Mouse (Mus musculus) ES-CJ7 (cell line): Measurements from ENCODE around the gene Vps13d.

Experiments used
- DNase-seq: peaks from one replicate; pipeline ENCODE4 v3.0.0; 2011; ENCODE audit warnings: low read depth, low spot score

The Vps13d gene

DNA sequence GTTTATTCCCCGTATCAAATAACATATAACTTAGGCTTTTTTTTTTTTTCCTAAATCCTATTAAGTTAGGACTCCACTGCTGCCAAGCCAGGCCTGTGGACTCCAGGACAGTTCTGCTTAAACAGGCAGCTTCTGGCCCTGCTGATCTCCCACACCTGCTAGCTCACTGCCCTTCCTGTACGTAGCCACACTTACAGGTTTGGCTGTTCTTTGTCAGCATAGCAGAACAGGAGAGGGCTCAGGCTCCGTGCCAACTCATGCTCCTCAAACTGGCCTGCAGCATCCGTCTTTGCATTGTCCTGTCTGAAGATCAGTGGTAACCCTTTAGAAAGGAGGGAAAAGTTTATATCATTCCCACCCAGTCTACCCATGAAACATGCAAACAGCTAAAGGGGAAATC, 108.3 kb downstream of the Vps13d start:
- DNase-seq, result no peak

DNA sequence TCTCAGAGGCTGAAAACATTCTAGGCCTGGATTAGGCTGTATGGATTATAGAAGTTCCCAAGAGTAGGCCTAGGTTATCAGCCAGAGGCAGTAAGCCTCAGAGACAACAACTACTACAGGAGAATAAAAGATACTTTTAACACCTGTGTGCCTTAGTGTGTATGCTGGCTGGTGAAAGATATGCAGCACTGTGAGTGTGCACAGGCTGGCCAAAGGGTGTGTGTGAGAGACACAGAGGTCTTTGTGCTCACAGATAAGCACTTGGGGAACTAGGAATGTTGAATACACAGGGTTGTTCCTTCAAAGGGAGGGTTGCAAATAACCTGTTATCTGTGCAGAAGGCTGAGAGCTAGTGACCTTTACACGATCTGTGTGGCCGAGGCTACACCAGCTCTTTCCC, 115.5 kb downstream of the Vps13d start:
- no peak for DNase-seq

DNA sequence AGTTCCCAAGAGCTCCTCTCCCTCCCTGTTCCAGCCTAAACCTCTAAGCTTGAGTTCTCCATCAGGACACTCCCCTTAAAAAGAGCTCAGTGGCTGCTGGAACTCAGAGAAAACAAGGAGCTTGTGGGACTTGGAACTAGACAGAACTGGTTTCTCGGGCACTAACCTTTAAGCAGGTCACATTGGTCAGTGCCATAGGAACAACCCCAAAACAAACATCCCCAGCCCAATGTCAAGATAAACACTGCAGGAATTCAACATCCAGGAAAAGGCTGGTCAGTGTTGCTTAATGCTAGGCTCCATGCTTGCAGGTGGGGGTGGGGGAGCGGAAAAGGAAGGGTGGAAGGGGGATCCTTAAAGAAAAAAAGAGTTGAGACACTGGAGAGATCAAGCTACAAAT, 120.5 kb downstream of the Vps13d start:
- DNase-seq, result peak; percentile 18

DNA sequence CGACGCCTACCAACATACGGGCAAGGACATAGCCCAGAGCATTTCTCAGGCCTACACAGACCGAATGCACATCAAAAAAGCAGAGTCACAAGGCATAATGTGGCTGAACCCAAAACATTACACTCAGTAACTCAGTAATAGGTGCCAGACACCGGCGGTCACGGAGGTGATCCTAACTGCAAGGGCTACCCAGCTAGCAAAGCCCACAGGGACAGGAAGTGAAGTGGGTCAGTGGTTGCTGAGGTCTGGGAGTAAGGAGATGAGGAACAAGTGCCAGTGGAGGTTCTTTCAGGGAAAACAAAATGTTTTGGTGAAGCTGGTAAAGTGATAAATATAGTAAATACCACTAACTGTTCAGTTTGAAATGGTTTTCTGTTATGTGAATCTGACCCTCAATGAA, 121.1 kb downstream of the Vps13d start:
- no peak for DNase-seq

DNA sequence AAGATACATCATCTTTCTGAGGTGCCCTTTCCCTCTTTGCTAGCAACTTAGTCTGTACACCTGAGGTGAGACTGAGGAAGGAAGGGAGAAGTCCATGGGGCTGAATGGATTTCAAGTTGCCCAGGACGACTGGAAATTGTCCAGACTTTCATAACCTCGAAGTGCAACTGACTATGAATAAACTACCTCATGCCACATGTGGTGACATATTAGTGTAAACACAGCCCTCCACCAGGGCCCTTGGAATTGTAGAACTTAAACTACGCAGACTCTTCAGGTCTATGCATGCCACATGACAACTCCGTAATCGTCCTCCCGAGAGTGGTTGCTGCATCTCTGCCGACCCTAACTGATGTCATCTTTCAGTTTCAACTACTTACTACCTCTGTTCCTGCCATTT, 122.9 kb downstream of the Vps13d start:
- DNase-seq, result no peak

DNA sequence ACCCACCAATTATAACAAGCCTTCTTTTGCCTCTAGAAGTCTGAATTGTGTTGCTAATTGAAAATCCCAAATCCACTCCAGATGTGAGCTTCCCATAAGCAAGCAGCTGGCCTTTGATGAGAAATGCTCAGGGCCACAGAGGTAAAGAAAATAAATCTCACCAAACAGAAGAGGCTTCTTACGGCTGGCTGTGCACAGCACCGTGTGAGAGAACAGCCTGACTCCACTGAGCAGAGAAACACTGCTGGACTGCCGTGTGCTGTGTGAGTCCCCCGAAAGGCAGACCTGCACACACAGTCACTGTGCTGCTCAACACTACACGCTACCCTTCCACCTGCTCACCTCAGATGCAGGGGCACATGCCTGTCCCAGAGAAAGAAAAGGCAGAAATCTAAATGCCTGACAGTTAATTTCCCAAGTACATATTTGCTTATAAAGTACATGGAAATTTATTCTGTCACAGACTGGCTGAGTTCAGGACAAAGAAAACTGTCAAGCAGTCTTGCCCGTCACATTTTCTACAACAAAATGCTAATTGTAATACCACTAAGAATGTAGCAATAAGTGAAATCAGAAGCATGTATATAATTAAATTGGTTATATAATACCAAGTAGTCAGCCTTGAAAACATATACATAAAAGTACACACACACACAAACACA, 127.7 kb downstream of the Vps13d start:
- no peak for DNase-seq

DNA sequence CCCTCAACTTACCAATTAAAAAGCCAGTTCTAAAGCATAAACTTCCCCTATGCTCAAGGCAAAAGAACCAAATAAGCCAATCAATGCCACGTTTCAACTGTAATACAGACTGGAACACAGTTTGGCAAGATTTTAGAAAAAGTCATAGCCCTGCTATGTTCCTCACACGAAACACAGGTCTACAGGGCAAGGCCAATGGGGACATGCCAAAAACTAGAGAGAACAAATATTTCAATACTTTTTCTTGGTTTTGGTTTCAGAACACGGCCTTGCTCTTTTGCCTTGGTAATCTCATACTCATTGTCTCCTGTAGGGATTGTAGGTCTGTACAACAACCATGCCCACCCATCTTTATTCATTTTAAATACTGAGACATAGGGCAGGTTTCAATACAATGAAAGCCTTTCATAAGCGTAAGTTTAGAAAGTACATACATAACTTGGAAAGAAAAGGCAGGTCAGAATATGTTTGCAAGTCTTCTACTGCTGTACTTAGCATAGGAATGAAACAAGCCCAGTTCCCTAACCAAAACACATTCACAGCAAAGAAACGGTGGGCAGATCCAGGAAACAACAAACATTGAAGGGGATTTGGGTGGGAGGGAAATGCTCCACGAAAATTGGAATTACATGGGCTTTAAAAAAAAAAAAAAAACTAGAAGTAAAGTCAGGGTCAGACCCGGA, 128.3 kb downstream of the Vps13d start:
- DNase-seq, result no peak

DNA sequence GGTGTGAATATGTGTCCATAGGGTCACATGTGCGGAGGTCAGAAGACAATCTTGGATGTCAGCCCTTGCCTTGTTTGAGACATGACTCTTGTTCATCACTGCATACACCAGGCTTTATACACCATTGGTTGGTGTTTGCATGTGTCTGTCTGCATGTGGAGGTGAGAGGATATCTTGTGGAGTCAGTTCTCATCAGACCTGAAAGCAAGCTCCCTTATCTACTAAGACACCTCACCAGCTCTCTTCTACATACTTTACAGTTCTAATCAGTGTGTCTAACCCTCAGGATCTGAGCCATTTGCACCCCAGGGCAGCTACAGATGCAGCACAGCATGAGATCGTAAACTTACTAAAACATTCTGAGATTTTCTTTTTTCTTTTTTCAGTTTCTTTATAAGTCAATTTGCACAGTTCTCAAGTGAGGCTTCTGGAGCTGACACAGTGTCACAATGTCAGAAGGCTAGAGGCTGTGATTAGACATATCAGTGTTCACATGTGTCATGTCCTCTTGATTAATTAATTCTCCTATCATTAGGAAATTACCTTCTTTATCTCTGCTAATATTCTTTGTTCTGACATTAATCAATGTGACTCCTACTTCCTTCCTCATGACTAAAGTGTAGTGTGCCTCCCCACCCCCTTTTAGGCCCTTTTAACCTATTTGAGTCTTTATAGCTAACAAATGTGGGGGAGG, 135.9 kb downstream of the Vps13d start:
- no peak for DNase-seq

DNA sequence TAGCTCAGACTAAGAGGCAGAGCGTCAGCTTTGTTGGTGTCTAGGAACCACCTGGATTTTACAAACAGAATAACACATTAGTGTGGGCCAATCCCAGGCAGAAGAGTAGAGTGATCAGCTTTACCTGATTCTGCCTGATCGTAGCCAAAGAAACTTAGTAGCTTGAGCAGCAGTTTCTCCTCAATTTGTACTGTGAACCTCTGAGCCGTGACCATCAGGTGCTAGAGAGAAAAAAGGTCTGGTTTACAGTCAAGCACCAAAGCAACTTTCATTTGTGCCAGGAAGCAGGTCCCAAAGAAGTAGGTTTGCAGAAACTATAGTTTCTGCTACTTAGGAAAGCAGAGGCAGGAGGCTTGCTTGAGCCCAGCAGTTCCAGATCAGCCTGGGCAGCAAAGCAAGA, 138.5 kb downstream of the Vps13d start:
- no peak for DNase-seq

DNA sequence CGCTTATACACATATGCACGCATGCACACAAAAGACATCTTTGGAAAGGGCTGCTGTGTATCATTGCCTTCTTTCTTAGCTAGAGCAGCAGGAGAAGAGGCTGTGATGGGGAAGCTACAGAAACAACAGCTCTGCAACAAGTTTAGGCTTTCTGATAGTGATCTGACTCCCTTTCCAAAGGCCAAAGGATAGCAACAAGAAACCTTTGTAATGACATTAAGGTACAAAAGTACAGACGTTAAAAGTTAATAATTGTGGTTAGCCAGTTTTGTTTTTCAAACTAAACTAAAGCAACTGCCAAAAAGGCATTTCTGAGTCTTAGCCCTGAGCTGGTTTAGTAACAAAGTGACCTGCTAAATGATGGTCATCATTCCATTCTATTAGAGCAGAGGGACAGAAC, 139.0 kb downstream of the Vps13d start:
- no peak for DNase-seq

DNA sequence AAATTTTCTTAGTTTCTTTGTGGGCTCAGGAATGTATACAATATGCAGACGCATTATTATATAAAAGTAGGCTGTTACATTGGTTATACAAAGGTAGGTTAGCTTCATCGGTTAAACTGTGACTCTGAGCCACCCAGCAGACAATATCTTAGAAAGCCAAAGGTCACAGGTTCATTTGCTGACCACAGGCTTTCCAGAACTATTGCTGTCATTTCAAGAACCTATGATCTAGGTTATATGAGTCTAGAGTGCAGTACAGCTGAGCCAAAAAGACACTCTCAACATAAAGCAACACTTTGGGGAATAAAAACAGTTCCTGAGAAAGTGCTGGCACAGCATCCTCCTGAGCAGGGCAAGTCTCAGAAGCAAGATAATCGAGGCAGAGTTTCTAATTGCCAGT, 140.4 kb downstream of the Vps13d start:
- DNase-seq, result no peak

DNA sequence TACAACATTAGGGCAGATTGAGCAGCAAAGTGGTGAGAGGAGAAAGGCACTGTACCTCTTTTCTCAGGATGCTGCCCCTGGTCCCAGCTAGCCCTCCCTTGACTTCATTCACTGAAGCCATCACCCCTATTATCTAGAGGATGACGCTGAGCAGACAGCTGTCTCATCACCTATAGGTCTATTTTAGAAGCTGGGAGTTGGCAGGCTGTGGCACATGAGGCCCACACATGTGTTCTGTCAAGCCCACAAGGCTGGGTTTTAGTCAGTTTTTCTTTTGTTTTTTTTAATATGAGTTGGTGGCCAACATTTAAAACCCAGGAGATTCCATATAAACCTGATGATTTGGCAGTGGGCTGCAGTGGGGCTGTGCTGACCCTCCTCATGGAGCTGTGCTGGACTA, 142.1 kb downstream of the Vps13d start:
- no peak for DNase-seq

DNA sequence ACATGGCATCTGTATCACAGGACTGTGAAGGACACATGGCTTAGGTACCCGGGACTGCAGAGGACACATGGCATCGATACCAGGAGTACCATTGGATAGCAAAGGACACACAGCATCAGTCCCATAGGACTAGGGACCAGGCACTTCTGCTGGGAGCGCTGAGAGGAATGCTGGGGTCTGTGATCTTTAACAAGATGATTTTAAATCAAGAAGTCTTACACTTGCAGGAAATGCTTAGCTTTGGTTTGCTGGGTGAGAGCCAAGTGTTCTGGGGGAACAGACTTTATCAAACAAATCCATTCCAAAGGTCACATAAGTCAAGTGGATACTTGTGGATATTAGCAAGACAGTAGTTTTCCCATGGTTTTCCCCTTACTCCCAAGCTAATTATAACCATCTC, 142.5 kb downstream of the Vps13d start:
- no peak for DNase-seq

DNA sequence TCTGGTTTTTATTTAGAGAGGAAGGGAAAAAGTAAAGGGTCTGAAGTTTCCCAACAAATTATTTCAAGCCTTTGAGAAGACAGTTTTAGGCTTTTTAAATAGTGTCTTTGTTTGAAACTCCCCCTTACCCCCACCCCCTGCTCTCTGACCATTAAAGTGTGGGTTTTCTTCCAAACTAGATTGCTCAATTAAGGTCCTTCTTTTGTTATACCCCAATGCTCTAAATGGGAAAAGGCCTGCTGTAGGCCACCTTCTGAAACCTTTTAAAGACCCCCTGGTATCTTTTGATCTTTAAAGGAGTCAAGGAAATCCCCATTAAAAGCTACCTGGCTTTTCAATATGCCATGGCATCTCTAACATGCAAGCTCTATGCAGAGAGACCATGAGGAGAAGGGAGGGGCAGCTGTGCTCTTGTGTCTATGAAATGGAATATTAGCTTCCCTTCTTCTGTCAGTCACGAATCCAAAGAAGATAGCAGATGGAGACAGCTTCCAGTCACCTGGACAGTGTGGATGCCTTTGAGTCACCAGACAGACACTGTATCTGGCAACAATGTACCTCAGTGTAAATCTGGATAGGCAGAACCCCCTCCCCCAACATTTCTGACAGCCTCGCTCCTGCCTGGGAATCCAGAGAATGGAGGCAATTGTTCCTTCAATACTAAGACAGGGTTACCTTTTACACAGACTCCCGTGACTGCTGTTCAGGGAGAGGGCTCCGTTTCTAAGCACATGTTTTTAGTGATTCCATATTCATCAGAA, 143.4 kb downstream of the Vps13d start:
- DNase-seq, result no peak

DNA sequence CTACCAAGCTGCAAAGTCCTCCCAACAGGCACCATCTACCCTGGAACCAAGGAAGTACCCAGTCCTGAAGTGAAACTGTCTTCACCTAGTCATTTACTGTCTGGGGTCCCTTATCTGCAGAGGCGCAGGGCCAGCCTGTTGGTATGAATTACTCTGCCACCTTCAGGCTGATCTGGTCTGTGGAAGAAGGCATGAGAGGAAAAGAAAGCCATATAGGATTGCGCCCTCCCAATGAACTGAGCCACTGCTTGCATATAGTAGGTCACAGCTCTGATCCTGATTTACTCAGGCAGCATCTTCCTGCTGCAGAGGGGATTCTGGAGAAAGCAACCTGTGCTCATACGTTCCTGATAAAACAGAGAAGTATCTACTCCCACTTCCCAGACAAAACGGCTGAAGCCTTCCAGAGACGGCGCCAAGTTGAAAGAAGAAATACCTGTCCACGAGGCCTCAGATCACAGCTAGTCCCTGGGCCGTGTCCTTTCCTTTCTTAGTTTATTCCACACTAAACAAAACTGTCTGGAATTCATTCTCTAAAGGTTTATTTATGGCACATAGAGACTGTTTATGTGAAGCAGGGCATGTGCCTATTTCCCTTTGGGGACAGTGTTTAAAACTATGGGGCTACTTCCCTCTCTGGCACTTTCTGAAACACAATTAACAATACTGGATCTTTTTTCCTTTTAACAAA, 144.1 kb downstream of the Vps13d start:
- DNase-seq, result peak; percentile 5

DNA sequence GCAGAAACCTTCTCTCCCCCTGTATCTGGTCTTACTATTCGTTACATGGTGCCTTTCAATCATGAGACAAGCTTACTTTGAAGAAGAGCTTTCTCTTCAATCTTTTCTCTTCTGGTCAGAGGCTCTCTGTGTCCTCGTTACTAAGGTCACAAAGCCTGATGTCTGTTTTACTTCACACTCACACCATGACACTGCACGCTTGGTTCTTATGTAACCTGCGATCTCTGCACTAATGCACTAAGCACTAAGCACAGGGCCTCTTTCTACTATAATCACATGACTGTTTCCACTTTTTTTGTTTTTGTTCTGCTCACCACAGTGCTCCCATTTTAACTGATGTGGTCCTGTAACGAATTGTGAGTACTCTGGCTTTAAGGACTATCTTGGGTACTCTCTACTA, 146.8 kb downstream of the Vps13d start:
- DNase-seq, result no peak

DNA sequence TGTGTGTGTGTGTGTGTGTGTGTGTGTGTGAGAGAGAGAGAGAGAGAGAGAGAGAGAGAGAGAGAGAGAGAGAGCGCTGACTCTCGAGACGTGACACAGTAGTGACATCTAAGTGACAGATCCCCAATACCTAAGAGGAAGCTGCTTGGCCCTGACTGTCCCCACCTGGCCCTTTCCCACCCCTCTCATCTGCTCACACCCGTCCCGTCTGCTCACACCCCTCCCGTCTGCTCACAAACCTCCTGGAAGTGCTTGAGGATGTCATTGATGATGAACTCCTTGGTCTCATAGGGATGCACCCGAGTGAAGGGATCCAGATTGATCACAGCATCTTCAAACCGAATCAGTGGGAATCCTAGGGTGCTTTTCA, 148.8 kb downstream of the Vps13d start:
- no peak for DNase-seq

DNA sequence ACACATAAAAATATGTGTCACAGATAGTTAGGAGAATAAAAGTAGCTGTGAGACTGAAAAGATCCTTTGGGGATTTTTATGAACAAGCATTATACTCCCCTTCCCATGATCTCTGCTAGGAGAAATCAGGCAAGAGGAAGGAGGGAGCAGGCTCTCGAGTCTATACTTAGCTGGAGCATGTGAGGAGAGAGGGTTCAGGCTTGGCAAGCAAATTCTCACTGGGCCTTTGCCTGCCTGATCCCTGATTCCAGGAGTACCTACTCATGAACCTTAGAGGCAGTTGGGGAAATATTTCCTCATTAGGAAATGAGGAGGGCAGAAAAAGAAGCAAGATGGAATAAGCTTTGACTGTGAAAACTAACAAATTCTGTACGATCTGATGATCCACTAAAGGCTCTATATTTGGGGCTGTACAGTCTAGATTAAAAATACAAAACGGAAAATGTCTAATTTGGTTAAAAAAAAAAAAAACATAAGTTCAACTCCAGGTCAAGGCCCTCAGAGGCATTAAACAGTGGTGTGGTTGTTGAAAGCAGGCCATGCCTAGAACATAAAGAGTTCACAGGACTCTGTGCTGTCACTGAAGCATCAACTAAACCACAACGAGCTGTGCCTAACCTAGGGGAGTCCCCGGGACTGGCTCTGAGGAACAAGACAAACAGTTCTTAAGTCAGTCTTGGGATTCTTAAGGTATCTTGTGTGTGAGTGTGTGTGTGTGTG, 149.3 kb downstream of the Vps13d start:
- DNase-seq, result no peak

DNA sequence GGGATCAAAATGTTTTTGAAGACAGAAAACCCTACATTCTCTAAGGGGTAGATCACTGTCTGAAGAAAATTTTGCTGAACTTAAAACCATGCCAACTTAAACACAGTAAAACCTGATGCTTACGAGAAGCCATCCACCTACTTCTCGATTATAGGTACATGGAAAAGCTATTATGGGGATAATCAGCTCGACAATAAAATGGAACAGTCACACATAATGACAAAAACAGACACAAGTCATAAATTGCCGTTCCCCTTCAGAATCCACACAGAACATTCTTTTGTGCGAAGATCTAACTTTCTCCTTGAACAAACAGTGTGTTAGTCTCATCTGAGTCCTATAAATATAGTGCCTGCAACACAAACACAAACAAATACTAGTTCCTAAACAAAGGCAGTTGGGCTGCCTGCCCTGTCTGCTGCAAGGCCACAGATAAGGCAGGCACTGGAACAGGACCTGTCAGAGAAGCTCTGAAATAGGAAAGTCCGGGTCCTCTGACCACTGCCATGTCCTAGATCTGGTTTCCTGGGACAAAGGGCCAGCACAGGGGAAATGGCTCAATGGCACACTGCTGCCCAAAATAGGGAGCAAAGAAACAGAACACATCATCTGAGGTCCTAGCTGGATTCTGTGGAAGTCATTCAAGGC, 153.5 kb downstream of the Vps13d start:
- DNase-seq, result no peak

DNA sequence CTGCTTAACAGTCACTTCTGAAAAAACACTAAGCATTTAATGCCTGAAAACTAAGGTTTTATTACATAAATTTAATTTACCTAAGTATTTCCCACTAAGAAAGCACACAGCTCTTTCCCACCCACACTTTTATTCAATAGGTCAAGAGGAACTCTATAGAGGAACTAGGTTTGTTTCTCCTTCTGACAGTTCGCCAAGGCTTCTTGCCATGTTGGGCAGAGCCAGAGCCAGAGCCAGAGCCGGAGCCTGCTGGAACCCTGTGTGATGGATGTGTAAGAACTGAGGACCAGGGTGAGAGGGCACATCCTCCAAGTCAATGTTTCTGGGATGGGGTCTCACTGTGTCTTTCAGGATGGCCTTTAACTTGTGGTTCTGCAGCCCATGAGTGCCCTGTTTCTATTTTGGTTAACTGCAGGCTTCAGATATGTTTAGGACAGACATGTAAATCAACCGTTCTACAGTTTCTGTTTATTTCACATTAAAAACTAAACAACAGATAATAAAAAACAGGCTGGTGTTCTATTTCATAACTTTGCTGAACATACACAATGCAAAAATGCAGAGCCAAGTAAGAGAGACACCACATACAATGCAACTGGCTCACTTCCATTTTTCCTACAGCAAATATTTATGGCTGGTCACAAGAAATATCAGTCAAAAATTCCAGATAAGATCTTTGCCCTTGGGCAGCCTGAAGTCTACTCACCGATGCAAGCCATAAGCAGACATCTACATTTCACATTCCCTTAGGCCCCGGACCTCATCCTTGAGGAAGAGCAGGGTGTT, 157.0 kb downstream of the Vps13d start:
- DNase-seq, result no peak
